Mouse (Mus musculus) testis, postnatal 10 days (tissue): ENCODE results near the gene Ap1ar.
"Not testable (repeated sequence)": the region's sequence is repeated elsewhere in the genome, so short reads cannot be mapped to it uniquely, and the experiment has no call there.

Experiments used
- DNase-seq: peaks from one replicate; pipeline ENCODE4 v3.0.0; 2021; ENCODE audit warnings: low spot score

Ap1ar gene

GRCm38 (mm10) chr3:127795762-127796161 is 41.6 kb downstream of the Ap1ar start:
- DNase-seq = no peak

- DNase-seq = no peak
Observed at GRCm38 (mm10) chr3:127793022-127793421, 44.3 kb downstream of the Ap1ar start.

GRCm38 (mm10) chr3:127791595-127792561 is 45.4 kb downstream of the Ap1ar start:
- no peak for DNase-seq

- no peak for DNase-seq
Observed at GRCm38 (mm10) chr3:127791056-127791483, 46.3 kb downstream of the Ap1ar start.

GRCm38 (mm10) chr3:127790234-127791055 is 46.9 kb downstream of the Ap1ar start:
- peak; percentile 58 for DNase-seq

GRCm38 (mm10) chr3:127789500-127790191 is 47.7 kb downstream of the Ap1ar start, which contains the start of gene Tifa:
Gene Tifa (plus strand): TSS chr3:127789805.
- DNase-seq = peak; percentile 87

GRCm38 (mm10) chr3:127788919-127789318 is 48.4 kb downstream of the Ap1ar start:
- DNase-seq = no peak

GRCm38 (mm10) chr3:127788038-127788437 is 49.3 kb downstream of the Ap1ar start:
- no peak for DNase-seq

- DNase-seq = no peak
Observed at GRCm38 (mm10) chr3:127787032-127787431, 50.3 kb downstream of the Ap1ar start.

- not testable (repeated sequence) for DNase-seq
Observed at GRCm38 (mm10) chr3:127783680-127784079, 53.6 kb downstream of the Ap1ar start.

- no peak for DNase-seq
Observed at GRCm38 (mm10) chr3:127782921-127783320, 54.4 kb downstream of the Ap1ar start.

- no peak for DNase-seq
Observed at GRCm38 (mm10) chr3:127780921-127781320, 56.4 kb downstream of the Ap1ar start.

- peak; percentile 81 for DNase-seq
Observed at GRCm38 (mm10) chr3:127780021-127780644, 57.2 kb downstream of the Ap1ar start, which contains the start of gene Alpk1. Gene Alpk1 (minus strand): TSS chr3:127780527.

GRCm38 (mm10) chr3:127769146-127769545 is 68.2 kb downstream of the Ap1ar start:
- no peak for DNase-seq

- no peak for DNase-seq
Observed at GRCm38 (mm10) chr3:127765971-127766370, 71.4 kb downstream of the Ap1ar start.

- DNase-seq = peak; percentile 60
Observed at GRCm38 (mm10) chr3:127764541-127764940, 72.8 kb downstream of the Ap1ar start.

- peak; percentile 87 for DNase-seq
Observed at GRCm38 (mm10) chr3:127763076-127763612, 74.2 kb downstream of the Ap1ar start.

- no peak for DNase-seq
Observed at GRCm38 (mm10) chr3:127762403-127762802, 74.9 kb downstream of the Ap1ar start.

- no peak for DNase-seq
Observed at GRCm38 (mm10) chr3:127759212-127759611, 78.1 kb downstream of the Ap1ar start.

GRCm38 (mm10) chr3:127758806-127759205 is 78.5 kb downstream of the Ap1ar start:
- DNase-seq = no peak

- no peak for DNase-seq
Observed at GRCm38 (mm10) chr3:127757886-127758301, 79.4 kb downstream of the Ap1ar start.
